Mouse (Mus musculus): ENCODE measurements around the gene Mbnl2.

Mbnl2 gene

GRCm38 (mm10) chr14:120466816-120467215 is 191.3 kb downstream of the Mbnl2 start:
- no peak for TF ChIP-seq GATA4 (IDR thresholded peaks at IDR 0.05; ENCODE audit: insufficient replicate concordance, low read length)

- no peak for TF ChIP-seq GATA4 (IDR thresholded peaks at IDR 0.05; ENCODE audit: insufficient replicate concordance, low read length)
These were observed 193.8 kb downstream of the Mbnl2 start for GRCm38 (mm10) chr14:120469126-120469790.

DNA sequence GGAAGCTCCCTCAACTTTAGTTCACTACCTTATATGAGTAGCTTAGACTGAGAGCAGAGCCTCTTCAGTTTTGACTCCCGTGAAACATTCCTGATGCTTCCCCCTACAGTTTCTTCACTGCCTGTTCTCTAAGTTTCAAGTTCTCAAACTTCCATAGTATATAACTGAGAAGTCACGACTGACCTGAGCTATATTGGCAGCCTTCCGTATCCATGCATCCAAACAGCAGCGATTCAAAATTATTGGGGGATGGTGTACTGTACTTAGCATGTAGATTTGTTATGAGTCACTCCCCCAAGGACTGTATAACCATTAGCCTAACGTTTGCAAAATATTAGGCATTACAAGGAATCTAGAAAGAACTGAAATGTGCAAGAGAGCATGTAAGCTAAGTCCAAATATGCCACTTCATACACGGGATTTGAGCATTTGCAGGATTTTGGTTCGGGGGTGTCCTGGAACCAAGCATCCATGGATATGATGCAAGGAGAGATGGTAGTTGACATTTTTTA is 200.8 kb downstream of the Mbnl2 start:
- no peak for TF ChIP-seq GATA4 (IDR thresholded peaks at IDR 0.05; ENCODE audit: insufficient replicate concordance, low read length)

GRCm38 (mm10) chr14:120477288-120477981 is 202.0 kb downstream of the Mbnl2 start:
- peak; percentile 30; the same call in 1 of the 2 replicates for TF ChIP-seq GATA4 (IDR thresholded peaks at IDR 0.05; ENCODE audit: insufficient replicate concordance, low read length)

GRCm38 (mm10) chr14:120477982-120478568 is 202.6 kb downstream of the Mbnl2 start, which contains the start of gene Rap2a:
TSS of gene Rap2a (plus strand) at chr14:120478444.
- no peak for TF ChIP-seq GATA4 (IDR thresholded peaks at IDR 0.05; ENCODE audit: insufficient replicate concordance, low read length)

GRCm38 (mm10) chr14:120478641-120479341 is 203.3 kb downstream of the Mbnl2 start:
- TF ChIP-seq GATA4 (IDR thresholded peaks at IDR 0.05; ENCODE audit: insufficient replicate concordance, low read length): no peak

DNA sequence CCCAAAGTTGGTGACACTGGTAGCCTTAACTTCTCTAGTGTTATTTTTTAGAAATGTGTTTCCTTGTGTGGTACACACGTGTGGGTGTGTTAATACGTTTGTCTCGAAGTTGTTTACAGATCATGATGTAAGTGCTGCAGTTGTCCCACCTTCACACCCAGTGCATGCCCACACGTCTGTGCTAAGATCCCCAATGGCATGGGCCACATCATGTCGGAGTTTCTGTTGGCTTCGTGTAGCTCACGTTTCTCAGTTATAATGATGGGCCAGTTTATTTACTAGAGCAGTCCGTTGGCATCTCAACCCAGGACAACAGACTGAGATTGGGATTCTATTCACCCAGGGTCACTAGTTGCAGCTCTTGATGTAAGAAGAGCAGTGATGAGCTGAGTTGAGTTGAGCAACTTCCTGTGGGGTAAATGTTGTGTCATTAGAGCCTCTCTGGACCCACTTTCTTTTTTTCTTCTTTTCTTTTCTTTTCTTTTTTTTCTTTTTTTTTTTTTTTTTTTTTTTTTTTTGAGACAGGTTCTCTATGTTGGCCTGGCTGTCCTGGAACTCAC is 205.0 kb downstream of the Mbnl2 start:
- no peak for TF ChIP-seq GATA4 (IDR thresholded peaks at IDR 0.05; ENCODE audit: insufficient replicate concordance, low read length)

GRCm38 (mm10) chr14:120480927-120481326 is 205.5 kb downstream of the Mbnl2 start:
- no peak for TF ChIP-seq GATA4 (IDR thresholded peaks at IDR 0.05; ENCODE audit: insufficient replicate concordance, low read length)
